Mouse (Mus musculus) lung, embryonic 14.5 days (tissue): ENCODE data around the gene Gm3248. TPM values are rescaled to one million over a fixed set of nuclear protein-coding genes. Genes with fewer than 3 reads are reported as not detected.

Experiments
- polyA plus RNA-seq: library from polyadenylated mRNA; unstranded; fragments of >200 nt; fragmentation: Nextera tagmentation; extraction: Ambion mirVana; gene quantifications from 2 replicates; pipeline ENCODE4 v1.2.1, GENCODE M21; 2014

Gm3248 gene
- polyA plus RNA-seq, 1 experiment from 2014 or later: 0.46 TPM

Other genes with a start within 250 kb of the Gm3248 start
- 0.68 TPM in 1 of 2 replicates, not detected in the other for gene Gm3373, start 220.2 kb downstream of the Gm3248 start, polyA plus RNA-seq
- gene Gm3383, start 153.8 kb downstream of the Gm3248 start, polyA plus RNA-seq: 0.53 and 1.0 TPM in 2 replicates
- not detected in 2 replicates for gene Gm3424, start 131.4 kb downstream of the Gm3248 start, polyA plus RNA-seq
- gene Gm8237, start 81.4 kb downstream of the Gm3248 start, polyA plus RNA-seq: 0.15 and 0.28 TPM in 2 replicates
- gene Gm3453, start 17.4 kb upstream of the Gm3248 start, polyA plus RNA-seq: not detected in 2 replicates
- gene Gm6337, start 96.5 kb upstream of the Gm3248 start, polyA plus RNA-seq: not detected in 2 replicates
- gene Gm8206, start 132.2 kb upstream of the Gm3248 start, polyA plus RNA-seq: 0.34 and 1.2 TPM in 2 replicates
- 2.6 TPM in 2 replicates for gene Gm3468, start 146.9 kb upstream of the Gm3248 start, polyA plus RNA-seq
- gene Gm3476, start 164.1 kb upstream of the Gm3248 start, polyA plus RNA-seq: not detected in 2 replicates